ENCODE assay signal across 9 mouse cellular contexts in genomic region chr16:92348941-92349340, GRCm38 (mm10). TPM values are rescaled to one million over a fixed set of nuclear protein-coding genes. Genes with fewer than 3 reads are reported as not detected.
DNase-seq lines count a peak whose midpoint lies in the region; ATAC-seq and TF ChIP-seq lines count a peak whose summit lies in the region.
"Had no signal": no experiment of that assay in that cellular context is flagged by ENCODE, and none has a peak within 500 bp of the region (broad histone marks: within the 10 kb centered on the region; RNA-seq: fewer than 3 reads in every experiment).

No protein-coding gene starts in this region.

- H3K4me1 ChIP-seq in liver, adult 2 months (ENCODE audit: control insufficient read depth, insufficient read depth, low read length), result no peaks in the 10 kb centered on the region
- peaks cover 17% of the 10 kb centered on the region for H3K4me1 ChIP-seq in liver, embryonic 11.5 days (replicated peaks; ENCODE audit: control insufficient read depth, insufficient read depth, low read length)
- H3K4me1 ChIP-seq in midbrain, embryonic 14.5 days (ENCODE audit: control insufficient read depth, insufficient read depth, low read length), result no peaks in the 10 kb centered on the region; the same call in 1 of the 2 replicates

- no peak for ATAC-seq in liver, embryonic 11.5 days (replicated peaks; ENCODE audit: low FRiP score)
- ATAC-seq in midbrain, embryonic 14.5 days (ENCODE audit: low FRiP score, low TSS enrichment), result no peak; the same call in 1 of the 2 replicates

- no peak for TF ChIP-seq CTCF in liver, adult 2 months (IDR thresholded peaks at IDR 0.05; ENCODE audit: low read depth, low read length)

- H3K27me3 ChIP-seq in liver, adult 2 months (ENCODE audit: control insufficient read depth, insufficient read depth, low read length), result no peaks in the 10 kb centered on the region
- no peaks in the 10 kb centered on the region for H3K27me3 ChIP-seq in liver, embryonic 11.5 days (replicated peaks; ENCODE audit: control insufficient read depth, insufficient read depth, low read length)
- no peaks in the 10 kb centered on the region for H3K27me3 ChIP-seq in midbrain, embryonic 14.5 days (ENCODE audit: control insufficient read depth, insufficient read depth, low read length)

- no peak overlapping the region for H3K4me3 ChIP-seq in liver, adult 2 months (ENCODE audit: insufficient read depth, low read depth, low read length)
- H3K4me3 ChIP-seq in liver, embryonic 11.5 days (ENCODE audit: low read depth, low read length), result no peak overlapping the region
- no peak overlapping the region for H3K4me3 ChIP-seq in midbrain, embryonic 14.5 days (replicated peaks; ENCODE audit: low read depth, low read length)

- no peak overlapping the region for H3K4me2 ChIP-seq in liver, embryonic 11.5 days
- no peak overlapping the region; the same call in 1 of the 2 replicates for H3K4me2 ChIP-seq in midbrain, embryonic 14.5 days (ENCODE audit: low read length)

- H3K27ac ChIP-seq in liver, adult 2 months (replicated peaks; ENCODE audit: insufficient read depth, low read depth, low read length), result no peak overlapping the region
- no peak overlapping the region for H3K27ac ChIP-seq in liver, embryonic 11.5 days (ENCODE audit: low read depth, low read length)
- H3K27ac ChIP-seq in midbrain, embryonic 14.5 days (replicated peaks; ENCODE audit: low read depth, low read length), result no peak overlapping the region

- H3K79me2 ChIP-seq in liver, adult 2 months (ENCODE audit: control insufficient read depth, insufficient read depth, low read length), result no peaks in the 10 kb centered on the region

- H3K36me3 ChIP-seq in liver, adult 2 months (ENCODE audit: control insufficient read depth, insufficient read depth, low read length), result no peaks in the 10 kb centered on the region
- H3K36me3 ChIP-seq in liver, embryonic 11.5 days (ENCODE audit: control insufficient read depth, insufficient read depth, low read length), result no peaks in the 10 kb centered on the region
- H3K36me3 ChIP-seq in midbrain, embryonic 14.5 days (ENCODE audit: control insufficient read depth, insufficient read depth, low read length), result no peaks in the 10 kb centered on the region

- 49% methylated on average over 12 of the region's 12 CpGs for WGBS in liver, adult 2 months
- WGBS in liver, embryonic 11.5 days, result 79% methylated on average over 12 of the region's 12 CpGs
- 44% methylated on average over 12 of the region's 12 CpGs for WGBS in midbrain, embryonic 14.5 days

- no peak for TF ChIP-seq POLR2A in liver, adult 2 months (IDR thresholded peaks at IDR 0.05; ENCODE audit: extremely low read depth, insufficient read depth, low read length)

- DNase-seq in liver, adult 2 months (ENCODE audit: extremely low read depth, low read depth, low spot score), result peak; percentile 72
- DNase-seq in liver, embryonic 11.5 days (ENCODE audit: low spot score), result no peak
- peak; percentile 92 to 96 for DNase-seq in adrenal gland, adult (ENCODE audit: inconsistent age in 2 of 2, low spot score in 1 of 2)
- DNase-seq in cerebellum, postnatal 10 days, result peak; percentile 91
- DNase-seq in midbrain, embryonic 14.5 days, result peak; percentile 65
- no peak for DNase-seq in c-Kit-positive CD71-positive TER-119-positive erythroid progenitor cells, embryonic 14.5 days (ENCODE audit: low spot score)
- no peak for DNase-seq in heart, adult 8-10 months (ENCODE audit: low spot score)

- H3K9ac ChIP-seq in liver, adult 2 months (ENCODE audit: low read depth, low read length), result no peak overlapping the region
- H3K9ac ChIP-seq in liver, embryonic 11.5 days (ENCODE audit: low read depth, low read length), result no peak overlapping the region
- no peak overlapping the region for H3K9ac ChIP-seq in midbrain, embryonic 14.5 days (replicated peaks; ENCODE audit: low read length)

- no peaks in the 10 kb centered on the region for H3K9me3 ChIP-seq in liver, embryonic 11.5 days (ENCODE audit: control insufficient read depth, low read length)
- H3K9me3 ChIP-seq in midbrain, embryonic 14.5 days (ENCODE audit: control insufficient read depth, low read length), result no peaks in the 10 kb centered on the region; the same call in 1 of the 2 replicates

RNA-seq across cellular contexts. Expression of gene Kcne1, which starts 10.3 kb away (rescaled TPM):
- total RNA-seq in liver, adult 2 months (2014; rRNA removed), result not detected in 2 replicates
- polyA plus RNA-seq in liver, adult 2 months (2012; rRNA removed), result not detected in 2 replicates
- polyA plus RNA-seq in liver, embryonic 11.5 days (2014; fragmentation: Nextera tagmentation; extraction: Ambion mirVana), result 0.05 TPM in 1 of 2 replicates, not detected in the other
- polyA plus RNA-seq in midbrain, embryonic 14.5 days (2014; fragmentation: Nextera tagmentation; extraction: Ambion mirVana), result 0.07 TPM in 1 of 2 replicates, not detected in the other
- total RNA-seq in heart, adult 8-10 months (2022), result 1 to 10 TPM; 2.7 to 7.8 (median 4.7) TPM
- total RNA-seq: megakaryocyte progenitor cell, adult 5-6 weeks had no signal
- polyA plus RNA-seq: small intestine, adult 2 months had no signal

RNA-seq across cellular contexts. Expression of gene Fam243, which starts 27.7 kb away (rescaled TPM):
- not detected in 2 replicates for total RNA-seq in liver, adult 2 months (2014; rRNA removed)
- not detected in 2 replicates for polyA plus RNA-seq in liver, adult 2 months (2012; rRNA removed)
- polyA plus RNA-seq in liver, embryonic 11.5 days (2014; fragmentation: Nextera tagmentation; extraction: Ambion mirVana), result not detected in 2 replicates
- not detected in 2 replicates for polyA plus RNA-seq in midbrain, embryonic 14.5 days (2014; fragmentation: Nextera tagmentation; extraction: Ambion mirVana)
- under 1 TPM; 0.24 to 0.86 (median 0.42) TPM for total RNA-seq in heart, adult 8-10 months (2022)
- total RNA-seq: megakaryocyte progenitor cell, adult 5-6 weeks had no signal
- polyA plus RNA-seq: small intestine, adult 2 months had no signal

RNA-seq across cellular contexts. Expression of gene Smim11, which starts 47.9 kb away (rescaled TPM):
- 17.4 and 22.3 TPM in 2 replicates for total RNA-seq in liver, adult 2 months (2014; rRNA removed)
- polyA plus RNA-seq in liver, adult 2 months (2012; rRNA removed), result 13.6 and 19.2 TPM in 2 replicates
- polyA plus RNA-seq in liver, embryonic 11.5 days (2014; fragmentation: Nextera tagmentation; extraction: Ambion mirVana), result 106 and 117 TPM in 2 replicates
- 71.6 and 75.9 TPM in 2 replicates for polyA plus RNA-seq in midbrain, embryonic 14.5 days (2014; fragmentation: Nextera tagmentation; extraction: Ambion mirVana)
- 10 to 100 TPM; 84.4 to 94.5 (median 88.3) TPM for total RNA-seq in heart, adult 8-10 months (2022)

RNA-seq across cellular contexts. Expression of gene Kcne2, which starts 56.8 kb away (rescaled TPM):
- not detected in 2 replicates for total RNA-seq in liver, adult 2 months (2014; rRNA removed)
- polyA plus RNA-seq in liver, adult 2 months (2012; rRNA removed), result not detected in 2 replicates
- polyA plus RNA-seq in liver, embryonic 11.5 days (2014; fragmentation: Nextera tagmentation; extraction: Ambion mirVana), result 0.26 TPM in 1 of 2 replicates, not detected in the other
- polyA plus RNA-seq in midbrain, embryonic 14.5 days (2014; fragmentation: Nextera tagmentation; extraction: Ambion mirVana), result 0.53 and 3.0 TPM in 2 replicates
- total RNA-seq in heart, adult 8-10 months (2022), result not detected
- total RNA-seq: megakaryocyte progenitor cell, adult 5-6 weeks had no signal
- polyA plus RNA-seq: small intestine, adult 2 months had no signal

Comparison
In these comparisons a context has a peak if more than half of its experiments do, and no peak if none do; other contexts are left out.
1. DNase-seq: peak in liver, adult 2 months (single experiment), adrenal gland, adult (2 of 2), cerebellum, postnatal 10 days (2 of 2) and midbrain, embryonic 14.5 days (single experiment); none in liver, embryonic 11.5 days (single experiment), c-Kit-positive CD71-positive TER-119-positive erythroid progenitor cells, embryonic 14.5 days (single experiment) and heart, adult 8-10 months (single experiment).